Mouse (Mus musculus) ES-E14 (cell line): ENCODE measurements around the gene Plppr5.

Source experiments
- CHD2 ChIP-seq: IDR thresholded peaks from 2 replicates; pipeline ENCODE4 v1.6.1; 2014; ENCODE audit warnings: mild to moderate bottlenecking, low read depth, low read length, inconsistent platforms
- HCFC1 ChIP-seq: IDR thresholded peaks from 2 replicates; pipeline ENCODE4 v1.6.1; 2012; ENCODE audit warnings: low read length, inconsistent platforms, borderline replicate concordance; ENCODE audit not compliant: insufficient read depth
- MAFK ChIP-seq: IDR thresholded peaks from 2 replicates; pipeline ENCODE4 v1.6.1; 2014; ENCODE audit warnings: mild to moderate bottlenecking, low read depth, low read length, inconsistent platforms; ENCODE audit not compliant: insufficient read depth
- ZC3H11A ChIP-seq: IDR thresholded peaks from 2 replicates; pipeline ENCODE4 v1.6.1; 2012; ENCODE audit warnings: low read depth, mild to moderate bottlenecking, inconsistent platforms, low read length, borderline replicate concordance
- ZNF384 ChIP-seq: IDR thresholded peaks from 2 replicates; pipeline ENCODE4 v1.6.1; 2012; ENCODE audit warnings: low read depth, low read length, inconsistent platforms

DNA sequence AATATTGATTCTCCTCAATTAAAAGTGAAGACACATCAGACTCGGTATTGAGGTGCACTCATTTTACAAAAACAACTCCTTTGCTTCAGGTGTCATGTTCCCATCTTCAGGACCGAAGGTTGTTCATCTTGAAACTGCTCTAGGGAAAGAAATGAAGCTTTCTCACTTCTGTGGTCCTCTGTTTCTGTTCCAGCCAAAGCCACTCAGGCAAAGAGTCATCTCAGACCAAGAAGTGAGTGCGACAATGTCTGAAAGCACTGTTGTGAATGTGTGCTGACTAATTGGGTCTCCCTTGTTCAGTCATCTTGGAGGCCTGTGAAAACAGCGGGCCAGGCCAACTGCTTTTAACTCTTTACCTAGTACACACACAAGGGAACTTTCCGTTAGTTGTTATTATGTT, 24.7 kb upstream of the Plppr5 start:
- no peak for TF ChIP-seq CHD2
- TF ChIP-seq MAFK, result no peak
- no peak for TF ChIP-seq ZC3H11A
- no peak for TF ChIP-seq ZNF384
- no peak for TF ChIP-seq HCFC1
